Mouse (Mus musculus) heart, postnatal 0 days (tissue): ENCODE results near the gene N4bp2l2. TPM values are rescaled to one million over a fixed set of nuclear protein-coding genes. Genes with fewer than 3 reads are reported as not detected.
"Not testable (repeated sequence)": the region's sequence is repeated elsewhere in the genome, so short reads cannot be mapped to it uniquely, and the experiment has no call there.

Experiments
- ATAC-seq: fragments of 200-750 bp; cut with Nextera tagmentation; 2 replicates; pipeline ENCODE4 v1.8.0; 2017; ENCODE audit warnings: low read depth, moderate number of reproducible peaks, moderate library complexity; ENCODE audit not compliant: insufficient read depth
- DNase-seq: peaks from one replicate; pipeline ENCODE4 v3.0.0-alpha.2; 2016; ENCODE audit warnings: low spot score
- H3K27ac ChIP-seq: fragments of 300-500 bp; sonication (generic); 2 replicates; pipeline ENCODE4 v1.5.1; 2014; ENCODE audit warnings: low read depth, mild to moderate bottlenecking
- H3K27me3 ChIP-seq: fragments of 300-500 bp; sonication (generic); 2 replicates; pipeline ENCODE4 v1.6.1; 2014; ENCODE audit warnings: low read length, mixed read lengths; ENCODE audit not compliant: control insufficient read depth, insufficient read depth
- H3K36me3 ChIP-seq: fragments of 300-500 bp; sonication (generic); replicated peaks from 2 replicates; pipeline ENCODE4 v1.6.1; 2014; ENCODE audit warnings: low read length, mixed read lengths; ENCODE audit not compliant: control insufficient read depth, insufficient read depth
- H3K4me1 ChIP-seq: fragments of 300-500 bp; sonication (generic); 2 replicates; pipeline ENCODE4 v1.6.1; 2014; ENCODE audit warnings: antibody characterized with exemption; ENCODE audit not compliant: control insufficient read depth, insufficient read depth
- H3K4me2 ChIP-seq: fragments of 300-500 bp; sonication (generic); 2 replicates; pipeline ENCODE4 v1.6.1; 2014; ENCODE audit warnings: low read depth, mild to moderate bottlenecking, low read length, moderate library complexity
- H3K4me3 ChIP-seq: fragments of 300-500 bp; sonication (generic); 2 replicates; pipeline ENCODE4 v1.5.1; 2014; ENCODE audit warnings: low read depth, low read length
- H3K9ac ChIP-seq: fragments of 300-500 bp; sonication (generic); replicated peaks from 2 replicates; pipeline ENCODE4 v1.6.1; 2014; ENCODE audit warnings: low read depth, low read length, mixed read lengths
- H3K9me3 ChIP-seq: fragments of 300-500 bp; sonication (generic); replicated peaks from 2 replicates; pipeline ENCODE4 v1.6.1; 2016; ENCODE audit warnings: low read length; ENCODE audit not compliant: control insufficient read depth
- CTCF ChIP-seq: IDR thresholded peaks from 2 replicates; pipeline ENCODE4 v1.5.1; 2016; ENCODE audit warnings: antibody characterized with exemption, control low read depth, low read depth
- EP300 ChIP-seq: IDR thresholded peaks from 2 replicates; pipeline ENCODE4 v1.6.1; 2016; ENCODE audit warnings: antibody characterized with exemption, low read depth
- WGBS: fragments of 180-500 bp; shearing (Covaris S2); extraction: QIAGEN DNeasy Blood & Tissue Kit; methylation state at CpG from one replicate; pipeline ENCODE4 v1.1.7; 2014; 5-methylcytosine and 5-hydroxymethylcytosine counted together
- polyA plus RNA-seq: library from polyadenylated mRNA; unstranded; fragments of >200 nt; fragmentation: Nextera tagmentation; extraction: Ambion mirVana; gene quantifications from 2 replicates; pipeline ENCODE4 v1.2.1, GENCODE M21; 2015
- total RNA-seq: library from RNA; depleted of rRNA; stranded (reverse); fragments of >200 nt; gene quantifications from 2 replicates; pipeline ENCODE4 v1.2.3, GENCODE M21; 2014; ENCODE audit warnings: low replicate concordance

The N4bp2l2 gene
- total and polyA plus RNA-seq, 2 experiments from 2014 or later: 24.0 to 54.3 TPM

GRCm38 (mm10) chr5:150654548-150654947 is 11.4 kb downstream of the N4bp2l2 start:
- H3K36me3 ChIP-seq: 0 out of 2 replicates have a peak, but pooled peaks cover 10% of the 10 kb centered on the region
- no peak overlapping the region for H3K4me2 ChIP-seq
- H3K9me3 ChIP-seq: no peaks in the 10 kb centered on the region
- H3K4me1 ChIP-seq: 0 out of 2 replicates have a peak, but pooled peaks cover 15% of the 10 kb centered on the region
- TF ChIP-seq CTCF: no peak
- TF ChIP-seq EP300: no peak
- DNase-seq (no peak), ATAC-seq (no peak)
- no peak overlapping the region for H3K9ac ChIP-seq
- no peak overlapping the region for H3K4me3 ChIP-seq
- H3K27me3 ChIP-seq: no peaks in the 10 kb centered on the region
- no peak overlapping the region for H3K27ac ChIP-seq

- H3K9me3 ChIP-seq: no peaks in the 10 kb centered on the region
- no peak for DNase-seq
- H3K36me3 ChIP-seq: peaks cover 27% of the 10 kb centered on the region; the same call in 1 of the 2 replicates
- WGBS: 94% methylated on average over 2 of the region's 2 CpGs
- no peak overlapping the region for H3K4me3 ChIP-seq
- H3K27me3 ChIP-seq: no peaks in the 10 kb centered on the region
- TF ChIP-seq CTCF (no peak), EP300 (no peak)
- no peak overlapping the region for H3K4me2 ChIP-seq
- no peak overlapping the region for H3K27ac ChIP-seq
- H3K4me1 ChIP-seq: 0 out of 2 replicates have a peak, but pooled peaks cover 3% of the 10 kb centered on the region
- H3K9ac ChIP-seq: no peak overlapping the region
- no peak for ATAC-seq
Measured at GRCm38 (mm10) chr5:150652578-150652977, 13.4 kb downstream of the N4bp2l2 start.

GRCm38 (mm10) chr5:150644926-150645325 is 21.1 kb downstream of the N4bp2l2 start:
- no peaks in the 10 kb centered on the region for H3K9me3 ChIP-seq
- no peak overlapping the region for H3K4me3 ChIP-seq
- H3K27me3 ChIP-seq: no peaks in the 10 kb centered on the region
- no peak overlapping the region for H3K4me2 ChIP-seq
- no peak for ATAC-seq
- 87% methylated on average over 4 of the region's 4 CpGs for WGBS
- H3K36me3 ChIP-seq: peaks cover 59% of the 10 kb centered on the region
- no peak overlapping the region for H3K9ac ChIP-seq
- H3K4me1 ChIP-seq: no peaks in the 10 kb centered on the region
- DNase-seq: no peak
- TF ChIP-seq CTCF: no peak
- TF ChIP-seq EP300: no peak
- H3K27ac ChIP-seq: no peak overlapping the region

- WGBS: 100% methylated on average over 4 of the region's 4 CpGs
- H3K4me1 ChIP-seq, H3K27me3 ChIP-seq, H3K27ac ChIP-seq, H3K4me3 ChIP-seq, ATAC-seq, DNase-seq, H3K9me3 ChIP-seq, H3K4me2 ChIP-seq, H3K9ac ChIP-seq: not testable (repeated sequence)
- H3K36me3 ChIP-seq: peaks cover 52% of the 10 kb centered on the region
Measured at GRCm38 (mm10) chr5:150643390-150643789, 22.6 kb downstream of the N4bp2l2 start.

GRCm38 (mm10) chr5:150641440-150641839 is 24.5 kb downstream of the N4bp2l2 start:
- ATAC-seq: no peak
- H3K9ac ChIP-seq: no peak overlapping the region
- 71% methylated on average over 3 of the region's 3 CpGs for whole genome bisulfite sequencing

GRCm38 (mm10) chr5:150629692-150630091 is 36.3 kb downstream of the N4bp2l2 start:
- Histone ChIP-seq H3K27ac (no peak overlapping the region), H3K4me3 (no peak overlapping the region), H3K36me3 (0 out of 2 replicates have a peak, but pooled peaks cover 2% of the 10 kb centered on the region), H3K9ac (no peak overlapping the region), H3K4me1 (no peaks in the 10 kb centered on the region), H3K4me2 (no peak overlapping the region), H3K9me3 (no peaks in the 10 kb centered on the region), H3K27me3 (no peaks in the 10 kb centered on the region)
- DNase-seq (no peak), ATAC-seq (no peak)
- no peak for TF ChIP-seq CTCF
- 82% methylated on average over 2 of the region's 2 CpGs for WGBS

More at GRCm38 (mm10) chr5:150641440-150641839, 24.5 kb downstream of the N4bp2l2 start:
- no peaks in the 10 kb centered on the region for H3K27me3 ChIP-seq
- no peaks in the 10 kb centered on the region for H3K4me1 ChIP-seq
- H3K4me3 ChIP-seq: no peak overlapping the region
- H3K9me3 ChIP-seq: no peaks in the 10 kb centered on the region
- no peak for DNase-seq
- H3K36me3 ChIP-seq: peaks cover 49% of the 10 kb centered on the region
- H3K27ac ChIP-seq: no peak overlapping the region
- no peak for TF ChIP-seq EP300
- no peak for TF ChIP-seq CTCF
- no peak overlapping the region for H3K4me2 ChIP-seq
